In the genomic region with DNA sequence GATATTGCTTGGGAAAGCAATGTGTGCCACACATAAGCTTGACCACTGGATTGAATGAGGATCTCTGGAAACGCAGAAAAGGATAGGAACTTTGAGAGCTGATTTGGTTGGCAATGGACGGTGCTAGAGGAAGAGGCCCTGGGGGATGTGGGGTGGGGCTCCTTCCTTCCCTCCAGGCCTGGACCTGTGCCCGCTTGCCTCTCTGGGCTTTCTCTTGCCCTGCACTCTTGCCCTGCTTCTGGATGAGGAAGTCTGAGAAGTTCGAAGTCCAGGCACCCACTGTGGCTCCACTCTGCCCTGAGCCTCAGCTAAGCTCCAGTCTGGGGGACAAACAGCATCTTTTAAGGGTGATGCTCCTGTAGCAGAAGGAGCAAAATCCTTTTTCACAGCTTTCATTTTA, we compare ENCODE assay signal across 8 mouse cellular contexts.
DNase-seq lines count a peak whose midpoint lies in the region; ATAC-seq and TF ChIP-seq lines count a peak whose summit lies in the region.

No protein-coding gene starts in this region.

- H3K4me3 ChIP-seq in lung, embryonic 16.5 days (ENCODE audit: low read length) = no peak overlapping the region
- no peak overlapping the region for H3K4me3 ChIP-seq in hindbrain, embryonic 12.5 days
- H3K4me3 ChIP-seq in thymus, adult 2 months (ENCODE audit: control insufficient read depth, insufficient read depth, low read length) = no peak overlapping the region

- no peak for TF ChIP-seq POLR2A in thymus, adult 2 months (IDR thresholded peaks at IDR 0.05; ENCODE audit: control insufficient read depth, extremely low read depth, insufficient read depth, low read length, poor library complexity)

- WGBS in lung, embryonic 16.5 days = 49% methylated on average over 4 of the region's 4 CpGs
- 24% methylated on average over 4 of the region's 4 CpGs for WGBS in hindbrain, embryonic 12.5 days
- 33% methylated on average over 4 of the region's 4 CpGs for WGBS in thymus, adult 2 months

- 0 out of 2 replicates have a peak, but pooled peaks cover 6% of the 10 kb centered on the region for H3K4me1 ChIP-seq in lung, embryonic 16.5 days (replicated peaks; ENCODE audit: control insufficient read depth, insufficient read depth, low read length)
- peaks cover 26% of the 10 kb centered on the region for H3K4me1 ChIP-seq in hindbrain, embryonic 12.5 days
- peaks cover 10% of the 10 kb centered on the region for H3K4me1 ChIP-seq in thymus, adult 2 months (replicated peaks; ENCODE audit: control insufficient read depth, insufficient read depth, low read length)

- no peak; the same call in 1 of the 2 replicates for ATAC-seq in lung, embryonic 16.5 days (ENCODE audit: low read depth)
- ATAC-seq in hindbrain, embryonic 12.5 days (ENCODE audit: low FRiP score) = no peak
- ATAC-seq in megakaryocyte, adult 5-6 weeks (ENCODE audit: poor library complexity, severe bottlenecking) = peak; percentile 79

- 0 out of 2 replicates have a peak overlapping the region, but pooled peaks have one; percentile 3 for H3K4me2 ChIP-seq in lung, embryonic 16.5 days (ENCODE audit: low read depth, low read length)
- H3K4me2 ChIP-seq in hindbrain, embryonic 12.5 days (replicated peaks) = peak overlapping the region; percentile 15; the same call in 1 of the 2 replicates

- H3K9ac ChIP-seq in lung, embryonic 16.5 days (ENCODE audit: low read length) = no peak overlapping the region
- no peak overlapping the region for H3K9ac ChIP-seq in hindbrain, embryonic 12.5 days

- no peaks in the 10 kb centered on the region for H3K36me3 ChIP-seq in lung, embryonic 16.5 days (ENCODE audit: control insufficient read depth, insufficient read depth, low read length)
- H3K36me3 ChIP-seq in hindbrain, embryonic 12.5 days = 0 out of 2 replicates have a peak, but pooled peaks cover 3% of the 10 kb centered on the region
- no peaks in the 10 kb centered on the region for H3K36me3 ChIP-seq in thymus, adult 2 months (ENCODE audit: control insufficient read depth, insufficient read depth, low read length)

- H3K27ac ChIP-seq in lung, embryonic 16.5 days (ENCODE audit: low read length) = no peak overlapping the region
- H3K27ac ChIP-seq in hindbrain, embryonic 12.5 days = peak overlapping the region; percentile 62
- no peak overlapping the region for H3K27ac ChIP-seq in thymus, adult 2 months (ENCODE audit: control insufficient read depth, insufficient read depth, low read length)

- DNase-seq in lung, postnatal 36 days = no peak
- DNase-seq in gastrocnemius, postnatal 10 days = peak; percentile 25
- DNase-seq in natural killer cell, adult 2 months (ENCODE audit: low spot score in 2 of 2) = no peak
- DNase-seq in right cerebral cortex, postnatal 25 days = no peak
- DNase-seq in thymus, adult 2 months = no peak

- no peaks in the 10 kb centered on the region for H3K27me3 ChIP-seq in lung, embryonic 16.5 days (ENCODE audit: control insufficient read depth, insufficient read depth, low read depth, low read length)
- no peaks in the 10 kb centered on the region for H3K27me3 ChIP-seq in hindbrain, embryonic 12.5 days
- H3K27me3 ChIP-seq in thymus, adult 2 months (ENCODE audit: control insufficient read depth, insufficient read depth, low read length) = no peaks in the 10 kb centered on the region

- no peaks in the 10 kb centered on the region for H3K9me3 ChIP-seq in lung, embryonic 16.5 days (ENCODE audit: control insufficient read depth, low read length)
- H3K9me3 ChIP-seq in hindbrain, embryonic 12.5 days (replicated peaks) = no peaks in the 10 kb centered on the region

- TF ChIP-seq CTCF in thymus, adult 2 months (IDR thresholded peaks at IDR 0.05; ENCODE audit: borderline replicate concordance, control insufficient read depth, extremely low read depth, insufficient read depth, low read length, poor library complexity) = no peak
